Mouse (Mus musculus): Measurements from ENCODE around the gene Sytl1.

The Sytl1 gene

DNA sequence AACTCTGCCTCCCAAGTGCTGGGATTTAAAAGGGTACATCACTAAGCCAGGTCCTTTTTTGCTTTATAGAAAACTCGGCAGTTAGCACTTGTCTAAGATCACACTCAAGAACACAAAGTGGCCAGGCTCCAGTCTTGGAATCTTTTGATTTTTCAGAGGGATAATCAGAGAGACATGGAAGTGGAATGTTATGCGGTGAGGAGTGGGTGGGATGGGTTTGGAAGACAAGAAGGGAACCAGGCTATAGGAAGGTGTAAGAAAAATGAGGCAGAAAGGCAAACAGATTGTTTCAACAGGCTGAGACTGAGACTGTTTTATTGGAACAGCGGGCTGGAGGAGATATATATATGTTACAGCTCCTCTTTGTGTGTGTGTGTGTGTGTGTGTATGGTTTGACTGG lies 15.6 kb upstream of the Sytl1 start:
- DNase-seq (ENCODE audit: low read depth): no peak

GRCm38 (mm10) chr4:133278067-133278466 lies 15.2 kb upstream of the Sytl1 start:
- DNase-seq (ENCODE audit: low read depth): no peak

DNA sequence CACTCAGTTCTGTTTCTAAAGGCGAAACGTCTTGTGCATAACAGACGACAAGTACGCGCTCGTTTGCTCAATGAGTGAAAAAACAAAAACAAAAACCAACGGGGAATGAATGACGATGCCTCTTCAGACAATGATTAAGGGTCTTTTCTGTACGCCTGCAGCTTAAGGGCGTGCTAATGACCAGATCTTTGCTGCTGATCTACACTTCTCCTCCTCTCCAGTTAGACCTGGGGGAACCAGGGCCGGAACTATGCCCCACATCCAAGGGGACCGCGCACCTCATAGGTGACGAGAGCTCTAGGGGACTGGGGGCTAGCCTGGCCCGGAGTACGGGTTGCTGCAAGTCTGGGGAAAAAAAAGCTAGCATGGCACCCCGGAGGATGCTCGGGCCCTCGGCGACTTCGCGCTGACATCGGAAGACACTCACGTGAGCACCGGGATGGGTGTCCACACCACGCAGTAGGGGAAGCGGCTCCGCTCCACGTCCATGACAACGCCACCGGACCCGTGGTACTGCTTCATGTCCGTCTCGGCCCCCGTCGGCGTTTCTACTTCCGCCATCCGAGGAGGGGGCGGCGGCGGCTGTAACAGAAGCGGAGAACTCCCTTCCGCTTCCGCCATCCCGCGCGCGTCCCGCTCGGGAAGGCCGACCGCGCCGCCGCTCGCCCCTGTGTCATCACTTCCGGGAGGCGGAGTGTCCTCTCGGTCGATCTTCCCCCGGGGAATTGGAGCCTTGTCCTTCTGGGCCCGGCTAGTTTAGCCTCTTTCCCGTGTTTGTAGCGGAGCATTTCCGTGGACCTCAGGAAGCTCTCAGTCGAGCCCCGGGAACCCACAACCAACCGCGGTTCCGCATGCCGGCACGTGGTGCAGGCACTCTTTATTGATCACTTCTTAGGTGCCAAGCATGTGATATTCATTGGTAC lies 14.5 kb upstream of the Sytl1 start, which contains the start of gene Tmem222:
Gene Tmem222, minus strand, starts transcription at position 689 of the 923 bp plus-strand sequence.
- peak; percentile 96 for DNase-seq (ENCODE audit: low read depth)

DNA sequence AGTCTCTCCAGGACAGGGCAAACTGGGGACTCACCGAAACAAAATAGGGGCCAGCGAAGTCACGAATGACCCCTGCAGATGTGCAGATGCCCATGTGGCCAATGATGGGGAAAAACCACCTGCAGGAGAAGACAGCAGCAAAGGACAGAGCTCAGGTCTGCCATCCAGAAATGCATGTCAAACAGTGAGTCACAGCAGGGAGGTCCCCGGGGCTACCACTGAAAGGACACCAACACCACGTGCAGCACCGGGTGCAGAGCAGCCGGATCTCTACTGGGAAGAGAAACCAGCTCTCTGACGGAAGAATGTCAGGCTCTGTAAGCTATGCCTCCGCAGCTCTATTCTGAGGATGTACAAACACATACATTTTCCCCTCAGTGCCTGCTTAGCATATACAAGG lies 8.0 kb upstream of the Sytl1 start:
- no peak for DNase-seq (ENCODE audit: low read depth)

GRCm38 (mm10) chr4:133269596-133269995 lies 6.7 kb upstream of the Sytl1 start:
- no peak for DNase-seq (ENCODE audit: low read depth)

DNA sequence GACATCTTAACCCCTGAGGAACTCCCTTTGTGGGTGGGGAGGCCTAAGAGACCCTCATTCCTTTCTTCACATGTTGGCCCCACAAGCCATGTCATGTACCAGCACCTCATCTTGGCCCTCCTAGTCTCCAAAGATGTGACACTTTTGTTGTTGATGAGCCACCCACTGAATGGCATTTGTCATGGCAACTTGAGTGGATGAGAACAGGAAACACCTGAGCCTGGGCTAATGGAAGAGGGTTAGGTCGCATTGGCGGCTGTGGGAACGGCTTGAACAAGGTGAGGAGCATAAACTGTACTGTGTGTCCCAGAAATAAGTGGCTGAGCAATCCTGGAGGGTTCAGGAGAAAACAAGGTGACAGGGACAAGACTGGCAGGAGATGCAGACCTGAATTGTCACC lies 6.0 kb upstream of the Sytl1 start:
- DNase-seq (ENCODE audit: low read depth): no peak

GRCm38 (mm10) chr4:133266248-133266880 lies 3.5 kb upstream of the Sytl1 start:
- DNase-seq (ENCODE audit: low read depth): no peak

GRCm38 (mm10) chr4:133265759-133266158 lies 2.8 kb upstream of the Sytl1 start:
- no peak for DNase-seq (ENCODE audit: low read depth)

GRCm38 (mm10) chr4:133265297-133265696 lies 2.4 kb upstream of the Sytl1 start:
- no peak for DNase-seq (ENCODE audit: low read depth)

DNA sequence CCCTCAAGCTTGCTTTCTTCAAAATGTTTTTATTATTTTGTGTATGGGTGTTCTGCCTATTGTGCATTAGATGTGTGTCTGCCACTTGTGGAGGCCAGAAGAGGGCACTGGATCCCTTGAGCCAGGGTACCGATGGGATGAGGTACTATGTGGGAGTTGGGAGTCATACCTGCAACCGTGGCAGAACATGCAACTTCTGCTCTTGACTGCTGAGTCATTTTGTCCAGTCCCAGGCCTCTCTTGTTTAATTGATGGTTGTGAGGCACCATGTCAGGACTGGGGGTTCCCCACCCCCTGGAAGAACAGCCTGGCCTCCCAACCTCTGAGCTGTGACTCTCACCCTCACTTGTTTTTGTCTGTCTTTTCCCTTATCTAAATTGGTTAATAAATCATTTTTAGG lies 1.6 kb upstream of the Sytl1 start:
- DNase-seq (ENCODE audit: low read depth): no peak

DNA sequence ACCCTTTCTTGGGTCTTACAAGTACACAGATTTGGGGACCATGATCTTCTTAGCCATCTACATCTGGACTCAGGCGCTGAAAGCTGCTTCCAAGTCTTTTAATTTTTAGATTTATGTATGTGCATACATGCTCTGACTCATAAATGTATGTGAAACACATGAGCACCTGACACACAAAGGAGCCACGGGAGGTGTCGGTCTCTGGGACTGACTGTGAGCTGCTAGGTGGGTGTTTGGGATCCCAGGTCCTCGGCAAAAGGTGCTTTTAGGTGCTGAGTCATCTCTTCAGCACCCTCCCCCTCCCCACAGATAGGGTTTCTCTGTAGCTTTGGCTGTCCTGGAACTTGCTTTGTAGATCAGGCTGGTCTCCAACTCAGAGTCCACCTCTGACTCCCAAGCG lies 843 bp upstream of the Sytl1 start:
- DNase-seq (ENCODE audit: low read depth): no peak

DNA sequence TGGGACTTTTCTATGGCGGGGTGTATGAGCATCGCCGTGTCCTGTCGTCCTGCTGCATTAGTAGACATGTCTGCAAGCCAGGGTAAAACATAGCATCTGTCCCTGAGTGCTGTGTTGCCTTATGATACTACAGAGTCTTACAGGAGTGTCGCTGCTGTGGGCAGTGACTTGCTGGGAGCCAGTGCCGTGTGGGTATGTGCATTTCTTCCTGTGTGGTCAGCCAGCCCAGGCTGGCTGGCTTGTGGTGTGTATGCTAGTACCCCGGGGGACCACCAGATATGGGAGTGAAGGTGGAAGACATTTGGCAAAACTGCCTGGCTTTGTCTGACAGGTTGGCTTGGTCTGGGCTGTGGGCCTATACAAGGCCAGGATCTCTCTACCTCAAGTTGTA lies 543 bp downstream of the Sytl1 start:
- peak; percentile 82 for DNase-seq (ENCODE audit: low read depth)

- DNase-seq (ENCODE audit: low read depth): peak; percentile 44
These were observed 1.1 kb downstream of the Sytl1 start for GRCm38 (mm10) chr4:133261641-133262374.

DNA sequence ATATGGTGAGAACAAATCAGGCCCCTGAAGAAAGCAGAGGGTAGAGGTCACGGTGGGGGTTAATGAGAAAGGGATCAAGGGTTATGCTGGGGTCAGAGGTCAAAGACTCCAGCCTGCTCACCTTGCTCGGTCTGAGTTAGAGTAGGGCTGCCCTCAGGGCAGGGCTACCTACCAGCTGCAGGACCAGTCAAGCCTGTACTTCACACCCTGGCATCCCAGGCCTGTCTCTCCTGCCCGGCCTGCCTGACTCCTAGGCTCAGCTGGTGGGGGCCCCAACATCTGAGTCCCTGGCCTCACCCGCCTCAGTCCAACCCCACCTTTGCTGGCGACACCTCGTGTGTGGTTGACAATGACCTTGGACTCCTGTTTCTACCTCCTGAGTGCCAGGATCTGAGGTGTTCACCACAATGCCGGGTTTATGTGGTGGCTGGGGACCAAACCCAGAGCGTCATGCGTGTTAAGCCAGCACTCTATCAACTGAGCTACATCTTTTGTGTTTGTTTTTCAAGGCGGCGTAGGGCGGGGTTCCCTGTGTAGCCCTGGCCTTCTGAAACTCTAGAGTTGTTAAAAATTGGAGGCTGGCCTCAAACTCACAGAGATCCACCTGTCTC lies 5.0 kb downstream of the Sytl1 start:
- no peak for DNase-seq (ENCODE audit: low read depth)

DNA sequence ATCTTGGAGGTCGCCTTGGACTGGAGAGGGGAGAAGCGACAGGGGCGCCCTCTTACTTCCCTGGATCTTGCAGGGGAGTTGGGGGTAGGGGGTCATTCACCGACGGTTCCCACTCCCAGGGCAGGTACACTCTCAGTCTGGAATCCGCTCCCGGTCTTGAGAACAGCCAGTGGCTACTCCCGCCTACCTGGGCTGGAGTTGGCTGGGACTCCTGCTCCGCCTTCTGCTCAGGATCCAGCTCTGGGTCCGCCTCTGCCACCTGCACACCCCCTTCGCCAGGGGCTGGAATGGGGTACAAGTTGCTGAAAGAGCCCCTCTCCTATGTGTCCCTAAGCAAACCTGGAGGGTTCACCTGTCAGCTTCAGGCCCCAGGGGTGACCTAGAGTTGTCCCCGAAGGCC lies 5.7 kb downstream of the Sytl1 start:
- no peak for DNase-seq (ENCODE audit: low read depth)

DNA sequence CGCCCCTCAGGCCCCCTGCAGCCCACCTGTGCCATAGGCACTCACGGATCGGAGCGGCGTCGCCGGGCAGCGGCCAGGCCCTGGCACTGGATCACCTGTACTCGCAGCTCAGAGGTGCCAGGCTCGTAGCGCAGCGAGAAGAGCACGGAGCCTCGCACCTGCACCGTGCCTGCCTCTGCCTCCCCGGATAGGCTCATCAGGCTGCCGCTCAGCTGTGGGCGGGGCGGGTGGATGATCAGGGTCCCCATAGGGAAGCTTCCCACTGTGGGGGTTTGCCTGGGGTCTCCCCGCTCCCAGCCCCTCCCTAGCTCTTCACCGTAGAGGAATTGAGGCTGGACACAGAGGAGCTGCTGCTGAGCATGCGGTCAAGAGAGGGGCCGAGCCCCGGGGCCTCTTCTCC lies 6.1 kb downstream of the Sytl1 start:
- no peak for DNase-seq (ENCODE audit: low read depth)

DNA sequence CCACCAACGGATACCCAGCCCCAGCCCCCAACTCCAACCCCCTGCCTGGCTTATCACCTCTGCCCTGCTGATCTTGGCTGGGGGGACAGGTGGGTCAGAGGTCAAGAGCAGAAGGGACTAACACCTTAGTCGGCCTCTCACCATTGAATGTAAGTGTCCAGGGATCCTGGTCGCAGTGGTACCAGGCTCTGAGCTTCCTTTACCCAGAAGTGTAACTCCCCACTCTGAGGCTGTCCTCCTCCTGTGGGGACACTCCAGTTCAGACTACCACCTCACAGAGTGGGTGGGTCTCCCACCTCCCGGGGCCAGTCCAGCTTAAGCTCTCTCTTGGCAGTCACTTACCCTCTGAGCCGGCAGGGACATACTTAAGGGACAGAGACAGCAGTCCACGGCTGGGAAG lies 7.5 kb downstream of the Sytl1 start:
- DNase-seq (ENCODE audit: low read depth): no peak

- no peak for DNase-seq (ENCODE audit: low read depth)
These were observed 9.5 kb downstream of the Sytl1 start for GRCm38 (mm10) chr4:133253412-133253811.

DNA sequence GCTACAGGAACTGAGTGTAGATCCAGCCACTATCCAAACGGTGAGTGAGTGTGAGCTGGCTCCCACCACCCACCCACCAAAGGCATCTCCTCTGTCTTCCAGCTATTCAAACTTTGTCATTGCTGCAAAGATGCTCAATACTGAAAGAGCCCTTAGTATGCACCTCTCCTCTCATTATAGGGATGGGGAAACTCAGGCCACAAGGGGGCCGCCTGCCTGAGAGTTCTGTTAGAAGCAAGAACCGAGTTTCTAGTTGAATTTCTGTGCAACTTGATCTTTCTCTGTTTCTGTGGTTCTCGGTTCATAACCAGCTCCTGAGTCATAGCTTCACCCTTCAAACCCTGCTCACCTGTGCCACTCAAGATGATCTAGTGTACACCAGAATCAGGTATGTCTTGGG lies 10.8 kb downstream of the Sytl1 start:
- no peak for DNase-seq (ENCODE audit: low read depth)

DNA sequence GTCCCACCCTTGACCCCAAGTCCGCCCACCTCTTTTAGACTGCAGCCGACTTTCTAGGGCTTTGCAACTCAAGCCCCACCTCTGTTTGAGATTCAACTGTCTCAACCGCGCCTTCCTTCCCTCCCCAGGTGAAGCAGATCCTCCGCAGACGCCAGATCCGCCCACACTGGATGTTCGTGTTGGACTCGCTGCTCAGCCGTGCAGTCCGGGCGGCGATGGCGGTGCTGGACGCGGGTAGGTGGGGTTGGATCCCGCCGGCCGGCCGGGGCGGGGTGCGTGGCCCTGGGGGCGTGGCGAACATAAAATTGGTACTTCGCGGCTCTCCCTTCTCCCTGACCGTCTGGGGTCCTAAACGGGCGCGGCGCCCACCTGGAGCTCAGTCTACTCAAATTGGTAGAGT lies 11.7 kb downstream of the Sytl1 start:
- DNase-seq (ENCODE audit: low read depth): no peak

DNA sequence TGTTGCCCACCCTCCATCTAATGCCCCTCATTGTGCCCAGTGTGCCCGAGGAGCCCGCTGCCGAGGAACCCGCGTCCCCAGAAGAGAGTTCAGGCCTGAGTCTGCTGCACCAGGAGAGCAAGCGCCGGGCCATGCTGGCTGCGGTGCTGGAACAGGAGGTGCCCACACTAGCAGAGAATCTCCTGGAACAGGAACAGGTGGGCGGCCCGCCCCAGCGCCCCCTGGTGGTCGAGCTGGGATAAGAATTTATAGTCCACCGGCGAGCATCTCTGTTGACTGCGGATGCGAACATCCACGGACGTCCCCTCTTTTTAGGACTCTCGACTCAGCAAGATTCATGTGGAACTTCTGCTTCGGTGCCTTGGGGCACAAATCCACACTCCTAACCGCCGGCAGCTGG lies 12.3 kb downstream of the Sytl1 start:
- DNase-seq (ENCODE audit: low read depth): peak; percentile 46

- DNase-seq (ENCODE audit: low read depth): peak; percentile 52
These were observed 15.0 kb downstream of the Sytl1 start for GRCm38 (mm10) chr4:133247806-133248449.
